ENCODE assay signal across 39 mouse cellular contexts in the genomic region with DNA sequence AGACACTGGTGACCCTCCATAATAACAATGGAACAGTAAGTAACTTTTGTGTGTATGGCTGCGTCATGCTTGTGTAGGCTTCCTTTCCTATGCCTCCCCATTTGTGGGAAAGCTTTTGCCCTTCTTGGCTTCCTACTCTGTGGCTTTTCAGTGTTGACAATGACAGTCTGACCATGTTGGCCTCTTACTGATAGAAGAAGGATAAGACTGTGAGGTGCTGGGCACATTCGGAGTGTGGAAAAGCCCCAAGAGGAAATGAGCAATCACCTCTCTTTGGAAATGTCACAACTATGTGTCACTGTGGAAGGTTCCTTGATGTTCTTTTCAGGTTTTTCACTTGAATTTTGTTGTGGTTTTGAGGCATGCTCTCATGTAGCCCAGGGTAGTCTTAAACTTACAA. TPM values are rescaled to one million over a fixed set of nuclear protein-coding genes. Genes with fewer than 3 reads are reported as not detected.
DNase-seq lines count a peak whose midpoint lies in the region; ATAC-seq lines count a peak whose summit lies in the region.
"Had no signal": no experiment of that assay in that cellular context is flagged by ENCODE, and none has a peak within 500 bp of the region (broad histone marks: within the 10 kb centered on the region; RNA-seq: fewer than 3 reads in every experiment).

No protein-coding gene starts in this region.

- intact Hi-C loops in heart, postnatal 14 days (cut with DNase I): no loop called here

- H3K4me3 ChIP-seq in megakaryocyte, embryonic 14.5 days (replicated peaks): peak overlapping the region; percentile 78
- no peak overlapping the region for H3K4me3 ChIP-seq in forebrain, embryonic 15.5 days
- H3K4me3 ChIP-seq: embryonic facial prominence, embryonic 10.5 days; embryonic facial prominence, embryonic 15.5 days; forebrain, embryonic 12.5 days; hindbrain, embryonic 13.5 days; kidney, embryonic 15.5 days; left cerebral cortex, adult 2 months; limb, embryonic 12.5 days; liver, embryonic 15.5 days; midbrain, embryonic 13.5 days had no signal

- peak; percentile 58 for DNase-seq in heart, adult 11 months
- no peak for DNase-seq in heart, postnatal 14 days
- no peak for DNase-seq in cerebellum, adult 9-10 months
- DNase-seq in embryo, embryonic 10.5 days (ENCODE audit: low spot score): no peak
- DNase-seq in ovary, postnatal 36 days (ENCODE audit: low spot score): no peak
- DNase-seq: adrenal gland, postnatal 14 days; cerebellum, adult 11 months; cerebellum, postnatal 10 days; gastrocnemius, postnatal 36 days; kidney, adult 18-20 months; kidney, postnatal 25 days; lung, embryonic 14.5 days; lung, postnatal 14 days had no signal

- H3K9ac ChIP-seq in forebrain, embryonic 15.5 days (replicated peaks): no peak overlapping the region
- H3K9ac ChIP-seq: embryonic facial prominence, embryonic 15.5 days; forebrain, embryonic 12.5 days; hindbrain, embryonic 13.5 days; kidney, embryonic 15.5 days; limb, embryonic 12.5 days; liver, embryonic 15.5 days; lung, embryonic 14.5 days; midbrain, embryonic 13.5 days had no signal

- H3K9me3 ChIP-seq in megakaryocyte, embryonic 14.5 days: no peaks in the 10 kb centered on the region
- no peaks in the 10 kb centered on the region for H3K9me3 ChIP-seq in forebrain, embryonic 15.5 days
- H3K9me3 ChIP-seq: embryonic facial prominence, embryonic 10.5 days; embryonic facial prominence, embryonic 15.5 days; forebrain, embryonic 12.5 days; G1E; hindbrain, embryonic 13.5 days; kidney, embryonic 15.5 days; limb, embryonic 12.5 days; liver, embryonic 15.5 days; midbrain, embryonic 13.5 days had no signal

- 96% methylated on average over 2 of the region's 2 CpGs for WGBS in forebrain, embryonic 15.5 days

- H3K27ac ChIP-seq in forebrain, embryonic 15.5 days (replicated peaks): no peak overlapping the region
- H3K27ac ChIP-seq: embryonic facial prominence, embryonic 10.5 days; embryonic facial prominence, embryonic 15.5 days; forebrain, embryonic 12.5 days; hindbrain, embryonic 13.5 days; kidney, embryonic 15.5 days; left cerebral cortex, adult 2 months; liver, embryonic 15.5 days; midbrain, embryonic 13.5 days had no signal

- peak; percentile 95 for ATAC-seq in granulocyte monocyte progenitor cell, adult 5-6 weeks (replicated peaks; ENCODE audit: poor library complexity, severe bottlenecking)
- ATAC-seq in forebrain, embryonic 15.5 days (replicated peaks): no peak
- ATAC-seq: midbrain, embryonic 13.5 days had no signal

- peaks cover 37% of the 10 kb centered on the region for H3K4me1 ChIP-seq in megakaryocyte, embryonic 14.5 days
- no peaks in the 10 kb centered on the region for H3K4me1 ChIP-seq in forebrain, embryonic 15.5 days
- H3K4me1 ChIP-seq: embryonic facial prominence, embryonic 10.5 days; embryonic facial prominence, embryonic 15.5 days; forebrain, embryonic 12.5 days; hindbrain, embryonic 13.5 days; kidney, embryonic 15.5 days; liver, embryonic 15.5 days; midbrain, embryonic 13.5 days had no signal

- no peak overlapping the region for H3K4me2 ChIP-seq in forebrain, embryonic 15.5 days (replicated peaks)
- H3K4me2 ChIP-seq: embryonic facial prominence, embryonic 15.5 days; forebrain, embryonic 12.5 days; hindbrain, embryonic 13.5 days; kidney, embryonic 15.5 days; limb, embryonic 12.5 days; liver, embryonic 15.5 days; lung, embryonic 14.5 days; midbrain, embryonic 13.5 days had no signal

- no peaks in the 10 kb centered on the region for H3K27me3 ChIP-seq in megakaryocyte, embryonic 14.5 days (replicated peaks)
- H3K27me3 ChIP-seq in forebrain, embryonic 15.5 days: no peaks in the 10 kb centered on the region
- H3K27me3 ChIP-seq: embryonic facial prominence, embryonic 15.5 days; forebrain, embryonic 12.5 days; hindbrain, embryonic 13.5 days; kidney, embryonic 15.5 days; limb, embryonic 12.5 days; liver, embryonic 15.5 days; midbrain, embryonic 13.5 days had no signal

- peaks cover 64% of the 10 kb centered on the region for H3K36me3 ChIP-seq in megakaryocyte, embryonic 14.5 days (replicated peaks; ENCODE audit: low read length)
- H3K36me3 ChIP-seq in forebrain, embryonic 15.5 days: no peaks in the 10 kb centered on the region
- H3K36me3 ChIP-seq: embryonic facial prominence, embryonic 10.5 days; embryonic facial prominence, embryonic 15.5 days; forebrain, embryonic 12.5 days; hindbrain, embryonic 13.5 days; kidney, embryonic 15.5 days; limb, embryonic 12.5 days; liver, embryonic 15.5 days; midbrain, embryonic 13.5 days had no signal

RNA-seq across cellular contexts. Expression of a gene that starts 12.1 kb away (rescaled TPM):
- total RNA-seq in heart, postnatal 14 days (2021): under 1 TPM; 0.33 to 0.49 TPM
- 0.28 TPM in 1 of 2 replicates, not detected in the other for total RNA-seq in granulocyte monocyte progenitor cell, adult 5-6 weeks (2014; fragmentation: Nextera tagmentation)
- 0.05 and 0.56 TPM in 2 replicates for total RNA-seq in granulocyte monocyte progenitor cell, adult 5-6 weeks (2017)
- 2.9 TPM in 1 of 2 replicates, not detected in the other for polyA plus RNA-seq in megakaryocyte, embryonic 14.5 days (2012; ENCODE audit: insufficient read depth, low replicate concordance)
- 0.18 and 0.42 TPM in 2 replicates for polyA plus RNA-seq in forebrain, embryonic 15.5 days (2015; fragmentation: Nextera tagmentation; extraction: Ambion mirVana)
- total RNA-seq: gastrocnemius, adult 18-20 months; gastrocnemius, postnatal 36 days had no signal
- polyA plus RNA-seq: embryonic facial prominence, embryonic 10.5 days; forebrain, embryonic 12.5 days; limb, embryonic 12.5 days; stomach, embryonic 14.5 days had no signal

RNA-seq across cellular contexts. Expression of a gene that starts 30.2 kb away (rescaled TPM):
- total RNA-seq in heart, postnatal 14 days (2021): 10 to 100 TPM; 18.6 to 21.8 TPM
- 26.5 and 58.6 TPM in 2 replicates for total RNA-seq in granulocyte monocyte progenitor cell, adult 5-6 weeks (2014; fragmentation: Nextera tagmentation)
- 16.6 and 17.4 TPM in 2 replicates for total RNA-seq in granulocyte monocyte progenitor cell, adult 5-6 weeks (2017)
- polyA plus RNA-seq in megakaryocyte, embryonic 14.5 days (2012; ENCODE audit: insufficient read depth, low replicate concordance): 96.5 and 121 TPM in 2 replicates
- 78.5 and 83.2 TPM in 2 replicates for polyA plus RNA-seq in forebrain, embryonic 15.5 days (2015; fragmentation: Nextera tagmentation; extraction: Ambion mirVana)

RNA-seq across cellular contexts. Expression of a gene that starts 57.1 kb away (rescaled TPM):
- not detected for total RNA-seq in heart, postnatal 14 days (2021)
- total RNA-seq in granulocyte monocyte progenitor cell, adult 5-6 weeks (2014; fragmentation: Nextera tagmentation): not detected in 2 replicates
- not detected in 2 replicates for total RNA-seq in granulocyte monocyte progenitor cell, adult 5-6 weeks (2017)
- polyA plus RNA-seq in megakaryocyte, embryonic 14.5 days (2012; ENCODE audit: insufficient read depth, low replicate concordance): not detected in 2 replicates
- polyA plus RNA-seq in forebrain, embryonic 15.5 days (2015; fragmentation: Nextera tagmentation; extraction: Ambion mirVana): not detected in 2 replicates
- total RNA-seq: adrenal gland, postnatal 14 days; G1E; gastrocnemius, adult 18-20 months; gastrocnemius, postnatal 36 days; heart, postnatal 25 days; layer of hippocampus, adult 18-20 months; layer of hippocampus, postnatal 10 days; left cerebral cortex, adult 2 months; left cerebral cortex, postnatal 25 days; liver, adult 2 months; megakaryocyte-erythroid progenitor cell, adult 5-6 weeks had no signal
- polyA plus RNA-seq: cortical plate, adult 2 months; embryonic facial prominence, embryonic 10.5 days; embryonic facial prominence, embryonic 15.5 days; forebrain, embryonic 12.5 days; G1E; heart, embryonic 14.5 days; hindbrain, embryonic 13.5 days; kidney, embryonic 15.5 days; limb, embryonic 12.5 days; liver, adult 2 months; liver, embryonic 15.5 days; lung, embryonic 14.5 days; midbrain, embryonic 13.5 days; neural tube, embryonic 11.5 days; stomach, embryonic 14.5 days; testis, adult 2 months; thymus, postnatal 0 days had no signal
